In genomic region chr17:43329761-43330183, GRCm38 (mm10) we compare ENCODE assay signal across 20 mouse cellular contexts. TPM values are rescaled to one million over a fixed set of nuclear protein-coding genes. Genes with fewer than 3 reads are reported as not detected.
DNase-seq lines count a peak whose midpoint lies in the region; ATAC-seq and TF ChIP-seq lines count a peak whose summit lies in the region.
"Had no signal": no experiment of that assay in that cellular context is flagged by ENCODE, and none has a peak within 500 bp of the region (broad histone marks: within the 10 kb centered on the region; RNA-seq: fewer than 3 reads in every experiment).

No protein-coding gene starts in this region.

- H3K27me3 ChIP-seq in erythroblast, embryonic 14.5 days (ENCODE audit: control insufficient read depth): no peaks in the 10 kb centered on the region
- no peaks in the 10 kb centered on the region for H3K27me3 ChIP-seq in liver, embryonic 14.5 days (ENCODE audit: control insufficient read depth, insufficient read depth, low read length)
- H3K27me3 ChIP-seq: forebrain, embryonic 12.5 days; neural tube, embryonic 15.5 days; Patski had no signal

- peak overlapping the region; percentile 44 for H3K9ac ChIP-seq in liver, embryonic 14.5 days (replicated peaks)
- H3K9ac ChIP-seq: forebrain, embryonic 12.5 days; neural tube, embryonic 15.5 days had no signal

- DNase-seq in lung, adult 18-20 months: peak; percentile 29 to 34
- no peak for DNase-seq in lung, postnatal 10 days
- DNase-seq in Muller cell, postnatal 12 days (ENCODE audit: inconsistent ontology term): peak; percentile 44
- peak; percentile 79 to 85 (median 84) for DNase-seq in liver, embryonic 14.5 days (ENCODE audit: low read depth in 3 of 3, low spot score in 3 of 3)
- no peak for DNase-seq in layer of hippocampus, adult 9-10 months (ENCODE audit: low spot score)
- no peak for DNase-seq in cerebellum, adult 11-12 months
- no peak for DNase-seq in natural killer cell, adult 2 months (ENCODE audit: low spot score in 2 of 2)
- DNase-seq: adrenal gland, adult 8-10 months; cerebellum, adult 2 months; gastrocnemius, adult 2 months; kidney, postnatal 25 days; thymus, postnatal 14 days had no signal

- H3K27ac ChIP-seq in liver, embryonic 14.5 days: peak overlapping the region; percentile 88
- H3K27ac ChIP-seq: forebrain, embryonic 12.5 days; gastrocnemius, adult 2 months; neural tube, embryonic 15.5 days had no signal

- H3K9me3 ChIP-seq in erythroblast, embryonic 14.5 days (ENCODE audit: control insufficient read depth, low read length): no peaks in the 10 kb centered on the region
- H3K9me3 ChIP-seq in liver, embryonic 14.5 days (ENCODE audit: control insufficient read depth, low read length): no peaks in the 10 kb centered on the region
- H3K9me3 ChIP-seq: forebrain, embryonic 12.5 days; neural tube, embryonic 15.5 days had no signal

- H3K4me3 ChIP-seq in erythroblast, embryonic 14.5 days (replicated peaks): peak overlapping the region; percentile 15
- H3K4me3 ChIP-seq in liver, embryonic 14.5 days (ENCODE audit: insufficient read depth in 1 of 2, low read depth in 2 of 2, low read length in 2 of 2): no peak overlapping the region; a peak in 1 of 4 replicates
- H3K4me3 ChIP-seq: forebrain, embryonic 12.5 days; gastrocnemius, adult 2 months; neural tube, embryonic 15.5 days had no signal

- peak overlapping the region; percentile 50 for H3K4me2 ChIP-seq in liver, embryonic 14.5 days (ENCODE audit: low read depth)
- H3K4me2 ChIP-seq: forebrain, embryonic 12.5 days; neural tube, embryonic 15.5 days had no signal

- TF ChIP-seq EP300 in liver, embryonic 14.5 days (IDR thresholded peaks at IDR 0.05; ENCODE audit: low read depth): peak; percentile 89

- H3K4me1 ChIP-seq in erythroblast, embryonic 14.5 days (ENCODE audit: control insufficient read depth): peaks cover 76% of the 10 kb centered on the region
- peaks cover 40 to 71% of the 10 kb centered on the region in 2 experiments for H3K4me1 ChIP-seq in liver, embryonic 14.5 days (replicated peaks; ENCODE audit: control insufficient read depth in 2 of 2, insufficient read depth in 2 of 2, low read length in 1 of 2)

- no peak for TF ChIP-seq CTCF in liver, embryonic 14.5 days (IDR thresholded peaks at IDR 0.05; ENCODE audit: low read depth)

- WGBS in liver, embryonic 14.5 days (ENCODE audit: insufficient replicate concordance): 11% methylated on average over 7 of the region's 7 CpGs

- ATAC-seq in liver, embryonic 14.5 days (ENCODE audit: insufficient read depth): peak; percentile 85
- ATAC-seq: lung, postnatal 0 days; Patski had no signal

- no peaks in the 10 kb centered on the region for H3K36me3 ChIP-seq in erythroblast, embryonic 14.5 days (ENCODE audit: control insufficient read depth)
- no peaks in the 10 kb centered on the region for H3K36me3 ChIP-seq in liver, embryonic 14.5 days (replicated peaks; ENCODE audit: control insufficient read depth, insufficient read depth, low read depth)
- H3K36me3 ChIP-seq: forebrain, embryonic 12.5 days; neural tube, embryonic 15.5 days had no signal

RNA-seq across cellular contexts. Expression of gene Adgrf5, which starts 30.5 kb away (rescaled TPM):
- not detected in 2 replicates for polyA plus RNA-seq in erythroblast, embryonic 14.5 days (2012)
- 1.5 and 2.3 TPM in 2 replicates for polyA plus RNA-seq in liver, embryonic 14.5 days (2012; rRNA removed)
- polyA plus RNA-seq in liver, embryonic 14.5 days (2014; fragmentation: Nextera tagmentation; extraction: Ambion mirVana): 1.5 and 2.4 TPM in 2 replicates

RNA-seq across cellular contexts. Expression of gene Adgrf1, which starts 59.6 kb away (rescaled TPM):
- not detected in 2 replicates for polyA plus RNA-seq in erythroblast, embryonic 14.5 days (2012)
- polyA plus RNA-seq in liver, embryonic 14.5 days (2012; rRNA removed): 0.51 and 0.66 TPM in 2 replicates
- polyA plus RNA-seq in liver, embryonic 14.5 days (2014; fragmentation: Nextera tagmentation; extraction: Ambion mirVana): 0.48 and 0.69 TPM in 2 replicates
- polyA plus RNA-seq: cerebellum, adult 2 months; forebrain, embryonic 12.5 days; heart, postnatal 0 days; lung, postnatal 0 days; midbrain, postnatal 0 days; neural tube, embryonic 15.5 days; spleen, adult 2 months had no signal

Comparison
In these comparisons a context has a peak if more than half of its experiments do, and no peak if none do; other contexts are left out.
1. DNase-seq: peak in lung, adult 18-20 months (2 of 2), Muller cell, postnatal 12 days (single experiment) and liver, embryonic 14.5 days (3 of 3); none in lung, postnatal 10 days (single experiment), layer of hippocampus, adult 9-10 months (single experiment), cerebellum, adult 11-12 months (single experiment) and natural killer cell, adult 2 months (0 of 2).